Mouse (Mus musculus) limb, embryonic 11.5 days (tissue): ENCODE data around the gene Rad54l2. TPM values are rescaled to one million over a fixed set of nuclear protein-coding genes. Genes with fewer than 3 reads are reported as not detected.

ENCODE experiments used
- ATAC-seq: fragments of 200-750 bp; cut with Nextera tagmentation; 2 replicates; pipeline ENCODE4 v1.8.0; 2017; ENCODE audit warnings: low read depth; ENCODE audit not compliant: insufficient number of reproducible peaks, low FRiP score, low TSS enrichment
- DNase-seq: peaks from one replicate; pipeline ENCODE4 v3.0.0-alpha.2; 2015; ENCODE audit warnings: low spot score
- H3K27ac ChIP-seq: fragments of 300-500 bp; sonication (generic); replicated peaks from 2 replicates; pipeline ENCODE4 v1.5.1; 2014; ENCODE audit warnings: low read depth, mild to moderate bottlenecking, low read length
- H3K27me3 ChIP-seq: fragments of 300-500 bp; sonication (generic); 2 replicates; pipeline ENCODE4 v1.6.1; 2014; ENCODE audit warnings: mild to moderate bottlenecking, low read length, mixed read lengths; ENCODE audit not compliant: control insufficient read depth, insufficient read depth
- H3K36me3 ChIP-seq: fragments of 300-500 bp; sonication (generic); 2 replicates; pipeline ENCODE4 v1.6.1; 2014; ENCODE audit warnings: mild to moderate bottlenecking, low read length, moderate library complexity, mixed read lengths; ENCODE audit not compliant: control insufficient read depth, insufficient read depth
- H3K4me1 ChIP-seq: fragments of 300-500 bp; sonication (generic); 2 replicates; pipeline ENCODE4 v1.6.1; 2014; ENCODE audit warnings: low read length, mixed read lengths; ENCODE audit not compliant: control insufficient read depth, insufficient read depth
- H3K4me2 ChIP-seq: fragments of 300-500 bp; sonication (generic); 2 replicates; pipeline ENCODE4 v1.6.1; 2014; ENCODE audit warnings: low read depth, mild to moderate bottlenecking, moderate library complexity; ENCODE audit not compliant: severe bottlenecking
- H3K4me3 ChIP-seq: fragments of 300-500 bp; sonication (generic); 2 replicates; pipeline ENCODE4 v1.5.1; 2014; ENCODE audit warnings: low read depth, low read length
- H3K9ac ChIP-seq: fragments of 300-500 bp; sonication (generic); 2 replicates; pipeline ENCODE4 v1.6.1; 2014; ENCODE audit warnings: mild to moderate bottlenecking, low read length
- H3K9me3 ChIP-seq: fragments of 300-500 bp; sonication (generic); 2 replicates; pipeline ENCODE4 v1.6.1; 2016; ENCODE audit warnings: low read length; ENCODE audit not compliant: control insufficient read depth
- WGBS: fragments of 180-500 bp; shearing (Covaris S2); extraction: QIAGEN DNeasy Blood & Tissue Kit; methylation state at CpG from one replicate; pipeline ENCODE4 v1.1.7; 2014; 5-methylcytosine and 5-hydroxymethylcytosine counted together
- polyA plus RNA-seq: library from polyadenylated mRNA; unstranded; fragments of >200 nt; fragmentation: Nextera tagmentation; extraction: Ambion mirVana; gene quantifications from 2 replicates; pipeline ENCODE4 v1.2.1, GENCODE M21; 2014

Gene Rad54l2
- polyA plus RNA-seq, 1 experiment from 2014 or later, result 7.5 TPM

- Histone ChIP-seq H3K9ac (no peak overlapping the region), H3K36me3 (peaks cover 9% of the 10 kb centered on the region), H3K4me2 (no peak overlapping the region), H3K4me3 (no peak overlapping the region), H3K9me3 (no peaks in the 10 kb centered on the region), H3K27me3 (no peaks in the 10 kb centered on the region), H3K27ac (no peak overlapping the region), H3K4me1 (no peaks in the 10 kb centered on the region)
- no peak for ATAC-seq
- DNase-seq, result no peak
- WGBS, result 96% methylated on average over 11 of the region's 11 CpGs
Measured at GRCm38 (mm10) chr9:106692973-106693481, 96.0 kb downstream of the Rad54l2 start.

GRCm38 (mm10) chr9:106688834-106689233 is 100.2 kb downstream of the Rad54l2 start:
- no peaks in the 10 kb centered on the region for H3K27me3 ChIP-seq
- H3K27ac ChIP-seq, result no peak overlapping the region
- no peak overlapping the region for H3K9ac ChIP-seq
- ATAC-seq, result no peak
- H3K36me3 ChIP-seq, result peaks cover 7% of the 10 kb centered on the region
- H3K9me3 ChIP-seq, result no peaks in the 10 kb centered on the region
- 81% methylated on average over 8 of the region's 8 CpGs for WGBS
- peaks cover 9% of the 10 kb centered on the region for H3K4me1 ChIP-seq
- H3K4me2 ChIP-seq, result no peak overlapping the region
- H3K4me3 ChIP-seq, result no peak overlapping the region
- no peak for DNase-seq

GRCm38 (mm10) chr9:106686983-106687650 is 101.9 kb downstream of the Rad54l2 start:
- Histone ChIP-seq H3K9ac (no peak overlapping the region), H3K4me2 (peak overlapping the region; percentile 25; the same call in 1 of the 2 replicates)

GRCm38 (mm10) chr9:106685249-106686101 is 103.5 kb downstream of the Rad54l2 start, which contains the start of gene Tex264:
Tex264 (minus strand) TSS chr9:106685927.
- H3K27ac ChIP-seq, result 0 out of 2 replicates have a peak within 1 kb of the TSS, but pooled peaks have one; percentile 18
- H3K4me2 ChIP-seq, result peak within 1 kb of the TSS; percentile 96
- peak within 1 kb of the TSS; percentile 82 for H3K4me3 ChIP-seq
- DNase-seq (peak; percentile 82), ATAC-seq (peak; percentile 75)
- H3K27me3 ChIP-seq, result no peaks in the 10 kb centered on the region
- no peaks in the 10 kb centered on the region for H3K36me3 ChIP-seq
- under 1% methylated on average over 79 of the region's 86 CpGs for WGBS
- H3K9me3 ChIP-seq, result no peaks in the 10 kb centered on the region
- peaks cover 9% of the 10 kb centered on the region for H3K4me1 ChIP-seq
- peak within 1 kb of the TSS; percentile 81 for H3K9ac ChIP-seq

More at GRCm38 (mm10) chr9:106686983-106687650, 101.9 kb downstream of the Rad54l2 start:
- Histone ChIP-seq H3K27me3 (no peaks in the 10 kb centered on the region), H3K9me3 (no peaks in the 10 kb centered on the region), H3K27ac (0 out of 2 replicates have a peak overlapping the region, but pooled peaks have one; percentile 30), H3K36me3 (no peaks in the 10 kb centered on the region), H3K4me1 (peaks cover 9% of the 10 kb centered on the region), H3K4me3 (no peak overlapping the region)
- 34% methylated on average over 8 of the region's 8 CpGs for WGBS
- ATAC-seq, result peak; percentile 68
- peak; percentile 88 for DNase-seq

GRCm38 (mm10) chr9:106684918-106685248 is 104.1 kb downstream of the Rad54l2 start:
- H3K9me3 ChIP-seq, result no peaks in the 10 kb centered on the region
- H3K4me2 ChIP-seq, result peak overlapping the region; percentile 96
- ATAC-seq (peak; percentile 32), DNase-seq (no peak)
- peaks cover 9% of the 10 kb centered on the region for H3K4me1 ChIP-seq
- no peaks in the 10 kb centered on the region for H3K27me3 ChIP-seq
- peak overlapping the region; percentile 82 for H3K4me3 ChIP-seq
- H3K36me3 ChIP-seq, result no peaks in the 10 kb centered on the region
- peak overlapping the region; percentile 81 for H3K9ac ChIP-seq
- no peak overlapping the region for H3K27ac ChIP-seq
- 7% methylated on average over 7 of the region's 14 CpGs for WGBS

GRCm38 (mm10) chr9:106684093-106684872 is 104.7 kb downstream of the Rad54l2 start:
- WGBS, result 84% methylated on average over 6 of the region's 6 CpGs
- H3K9me3 ChIP-seq, result no peaks in the 10 kb centered on the region
- ATAC-seq, result no peak
- peaks cover 9% of the 10 kb centered on the region for H3K4me1 ChIP-seq
- peak overlapping the region; percentile 81 for H3K9ac ChIP-seq
- H3K4me3 ChIP-seq, result peak overlapping the region; percentile 82
- H3K36me3 ChIP-seq, result no peaks in the 10 kb centered on the region
- no peak for DNase-seq
- no peak overlapping the region for H3K27ac ChIP-seq
- H3K27me3 ChIP-seq, result no peaks in the 10 kb centered on the region
- H3K4me2 ChIP-seq, result peak overlapping the region; percentile 96

GRCm38 (mm10) chr9:106681026-106681425 is 108.0 kb downstream of the Rad54l2 start:
- no peaks in the 10 kb centered on the region for H3K36me3 ChIP-seq
- no peak overlapping the region for H3K4me3 ChIP-seq
- no peak overlapping the region for H3K27ac ChIP-seq
- no peaks in the 10 kb centered on the region for H3K27me3 ChIP-seq
- WGBS, result 93% methylated on average over 9 of the region's 9 CpGs
- peaks cover 4% of the 10 kb centered on the region; the same call in 1 of the 2 replicates for H3K4me1 ChIP-seq
- DNase-seq (no peak), ATAC-seq (no peak)
- no peak overlapping the region for H3K9ac ChIP-seq
- H3K4me2 ChIP-seq, result no peak overlapping the region
- H3K9me3 ChIP-seq, result no peaks in the 10 kb centered on the region

- no peak for ATAC-seq
- H3K27ac ChIP-seq, result no peak overlapping the region
- DNase-seq, result no peak
- H3K36me3 ChIP-seq, result no peaks in the 10 kb centered on the region
- WGBS, result 82% methylated on average over 4 of the region's 4 CpGs
- H3K9me3 ChIP-seq, result no peaks in the 10 kb centered on the region
- H3K9ac ChIP-seq, result no peak overlapping the region
- H3K4me2 ChIP-seq, result no peak overlapping the region
- H3K27me3 ChIP-seq, result no peaks in the 10 kb centered on the region
- H3K4me1 ChIP-seq, result no peaks in the 10 kb centered on the region
- no peak overlapping the region for H3K4me3 ChIP-seq
Measured at GRCm38 (mm10) chr9:106678242-106678641, 110.8 kb downstream of the Rad54l2 start.
